Mouse (Mus musculus) hindbrain, embryonic 14.5 days (tissue): Measurements from ENCODE around the gene Polr2m. TPM values are rescaled to one million over a fixed set of nuclear protein-coding genes. Genes with fewer than 3 reads are reported as not detected.

Experiments used
- ATAC-seq: fragments of 200-750 bp; cut with Nextera tagmentation; 2 replicates; pipeline ENCODE4 v1.8.0; 2017; ENCODE audit warnings: moderate number of reproducible peaks, mild to moderate bottlenecking, moderate TSS enrichment, moderate library complexity; ENCODE audit not compliant: low FRiP score
- DNase-seq: peaks from one replicate; pipeline ENCODE4 v3.0.0-alpha.2; 2015; ENCODE audit warnings: low spot score
- H3K27ac ChIP-seq: fragments of 300-500 bp; sonication (generic); 2 replicates; pipeline ENCODE4 v1.5.1; 2014; ENCODE audit warnings: mild to moderate bottlenecking, moderate library complexity
- H3K27me3 ChIP-seq: fragments of 300-500 bp; sonication (generic); 2 replicates; pipeline ENCODE4 v1.6.1; 2014; ENCODE audit warnings: mild to moderate bottlenecking, low read length, mixed read lengths; ENCODE audit not compliant: control insufficient read depth, insufficient read depth
- H3K36me3 ChIP-seq: fragments of 300-500 bp; sonication (generic); replicated peaks from 2 replicates; pipeline ENCODE4 v1.6.1; 2014; ENCODE audit not compliant: control insufficient read depth, insufficient read depth
- H3K4me1 ChIP-seq: fragments of 300-500 bp; sonication (generic); replicated peaks from 2 replicates; pipeline ENCODE4 v1.6.1; 2014; ENCODE audit warnings: antibody characterized with exemption, low read length, mixed read lengths; ENCODE audit not compliant: control insufficient read depth, insufficient read depth
- H3K4me2 ChIP-seq: fragments of 300-500 bp; sonication (generic); replicated peaks from 2 replicates; pipeline ENCODE4 v1.6.1; 2014; ENCODE audit warnings: mild to moderate bottlenecking, moderate library complexity
- H3K4me3 ChIP-seq: fragments of 300-500 bp; sonication (generic); replicated peaks from 2 replicates; pipeline ENCODE4 v1.5.1; 2014; ENCODE audit warnings: mild to moderate bottlenecking, low read length
- H3K9ac ChIP-seq: fragments of 300-500 bp; sonication (generic); 2 replicates; pipeline ENCODE4 v1.6.1; 2014
- H3K9me3 ChIP-seq: fragments of 300-500 bp; sonication (generic); 2 replicates; pipeline ENCODE4 v1.6.1; 2016; ENCODE audit warnings: low read length; ENCODE audit not compliant: control insufficient read depth
- WGBS: fragments of 180-500 bp; shearing (Covaris S2); extraction: QIAGEN DNeasy Blood & Tissue Kit; methylation state at CpG from one replicate; pipeline ENCODE4 v1.1.7; 2014; 5-methylcytosine and 5-hydroxymethylcytosine counted together
- polyA plus RNA-seq: library from polyadenylated mRNA; unstranded; fragments of >200 nt; fragmentation: Nextera tagmentation; extraction: Ambion mirVana; gene quantifications from 2 replicates; pipeline ENCODE4 v1.2.1, GENCODE M21; 2014

The Polr2m gene
- polyA plus RNA-seq: 279 and 312 TPM in 2 replicates

- Histone ChIP-seq H3K9ac (peak within 1 kb of the TSS; percentile 91), H3K4me2 (peak within 1 kb of the TSS; percentile 72), H3K27me3 (no peaks in the 10 kb centered on the region), H3K4me3 (peak within 1 kb of the TSS; percentile 77), H3K4me1 (peaks cover 11% of the 10 kb centered on the region), H3K9me3 (no peaks in the 10 kb centered on the region), H3K27ac (peak within 1 kb of the TSS; percentile 90), H3K36me3 (peaks cover 31% of the 10 kb centered on the region)
- ATAC-seq (peak; percentile 96), DNase-seq (peak; percentile 98)
- under 1% methylated on average over 70 of the region's 70 CpGs for WGBS
Observed at GRCm38 (mm10) chr9:71485475-71486094, at the start of gene Polr2m. TSS of gene Polr2m (minus strand) at chr9:71485935.

- 96% methylated on average over 2 of the region's 2 CpGs for WGBS
Observed at GRCm38 (mm10) chr9:71535036-71535435, 49.3 kb upstream of the Polr2m start.

DNA sequence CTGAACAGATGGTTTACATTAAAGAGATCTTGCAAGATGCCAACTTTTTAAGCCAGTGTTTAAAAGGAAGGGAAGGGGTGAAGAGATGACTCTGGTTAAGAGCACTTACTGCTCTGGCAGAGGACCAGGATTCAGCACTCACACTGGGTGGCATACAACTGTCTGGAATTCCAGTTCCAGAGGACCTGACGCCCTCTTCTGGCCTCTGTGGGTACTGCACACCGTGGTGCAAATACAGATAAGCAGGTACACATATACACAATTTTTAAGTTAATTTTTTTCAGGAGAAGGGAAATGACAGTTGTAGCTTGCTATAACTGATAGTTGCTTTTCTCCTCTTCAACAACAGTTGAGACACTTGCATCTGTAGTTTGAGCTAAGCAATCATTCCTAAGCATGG, 44.2 kb upstream of the Polr2m start:
- no peak for ATAC-seq
- 71% methylated on average over 2 of the region's 2 CpGs for WGBS
- H3K4me2 ChIP-seq: no peak overlapping the region
- H3K27me3 ChIP-seq: no peaks in the 10 kb centered on the region
- no peak overlapping the region for H3K4me3 ChIP-seq
- H3K4me1 ChIP-seq: no peaks in the 10 kb centered on the region
- no peak overlapping the region for H3K9ac ChIP-seq
- H3K36me3 ChIP-seq: no peaks in the 10 kb centered on the region
- H3K27ac ChIP-seq: no peak overlapping the region
- no peak for DNase-seq
- H3K9me3 ChIP-seq: no peaks in the 10 kb centered on the region

More at GRCm38 (mm10) chr9:71535036-71535435, 49.3 kb upstream of the Polr2m start:
- ATAC-seq (no peak), DNase-seq (no peak)
- Histone ChIP-seq H3K9me3 (no peaks in the 10 kb centered on the region), H3K27ac (no peak overlapping the region), H3K9ac (no peak overlapping the region), H3K4me1 (no peaks in the 10 kb centered on the region), H3K36me3 (no peaks in the 10 kb centered on the region), H3K4me3 (no peak overlapping the region), H3K4me2 (no peak overlapping the region), H3K27me3 (no peaks in the 10 kb centered on the region)

DNA sequence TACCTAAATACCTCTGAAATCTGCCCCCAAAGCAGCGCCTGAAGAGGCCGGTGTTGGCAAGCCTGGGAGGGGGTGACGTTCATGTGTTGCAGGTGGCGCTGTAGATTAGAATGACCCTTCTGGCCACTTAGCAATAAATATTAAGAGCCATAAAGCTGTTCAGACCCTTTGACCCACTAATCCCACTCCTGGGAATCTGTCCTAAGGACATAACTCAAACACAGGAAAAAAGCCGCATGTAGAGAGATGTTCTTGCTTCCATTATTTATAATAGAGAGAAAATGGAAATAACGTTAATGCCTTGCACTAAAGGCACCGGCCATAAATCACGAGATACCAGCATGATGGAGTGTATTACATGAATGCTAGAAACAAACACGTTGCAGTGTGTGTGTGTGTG, 41.7 kb upstream of the Polr2m start:
- H3K9ac ChIP-seq: no peak overlapping the region
- WGBS: 70% methylated on average over 9 of the region's 9 CpGs
- no peaks in the 10 kb centered on the region for H3K9me3 ChIP-seq
- H3K4me3 ChIP-seq: no peak overlapping the region
- no peak overlapping the region for H3K27ac ChIP-seq
- H3K4me1 ChIP-seq: no peaks in the 10 kb centered on the region
- no peak overlapping the region for H3K4me2 ChIP-seq
- no peak for ATAC-seq
- no peaks in the 10 kb centered on the region for H3K36me3 ChIP-seq
- no peak for DNase-seq
- H3K27me3 ChIP-seq: no peaks in the 10 kb centered on the region

GRCm38 (mm10) chr9:71523901-71524300, 38.2 kb upstream of the Polr2m start:
- no peaks in the 10 kb centered on the region for H3K9me3 ChIP-seq
- no peaks in the 10 kb centered on the region for H3K4me1 ChIP-seq
- WGBS: 86% methylated on average over 4 of the region's 4 CpGs
- no peak overlapping the region for H3K4me3 ChIP-seq
- DNase-seq (no peak), ATAC-seq (no peak)
- no peak overlapping the region for H3K27ac ChIP-seq
- H3K9ac ChIP-seq: no peak overlapping the region
- H3K27me3 ChIP-seq: no peaks in the 10 kb centered on the region
- H3K4me2 ChIP-seq: no peak overlapping the region
- H3K36me3 ChIP-seq: no peaks in the 10 kb centered on the region

- no peaks in the 10 kb centered on the region for H3K4me1 ChIP-seq
- H3K9me3 ChIP-seq: no peaks in the 10 kb centered on the region
- H3K36me3 ChIP-seq: no peaks in the 10 kb centered on the region
- no peak overlapping the region for H3K27ac ChIP-seq
- ATAC-seq (no peak), DNase-seq (no peak)
- no peaks in the 10 kb centered on the region for H3K27me3 ChIP-seq
- no peak overlapping the region for H3K4me2 ChIP-seq
- no peak overlapping the region for H3K4me3 ChIP-seq
- 77% methylated on average over 3 of the region's 3 CpGs for WGBS
- H3K9ac ChIP-seq: no peak overlapping the region
Observed at GRCm38 (mm10) chr9:71519836-71520235, 34.1 kb upstream of the Polr2m start.

GRCm38 (mm10) chr9:71517487-71517886, 31.8 kb upstream of the Polr2m start:
- WGBS: 90% methylated on average over 4 of the region's 4 CpGs
- DNase-seq: no peak
- Histone ChIP-seq H3K27ac (no peak overlapping the region), H3K27me3 (no peaks in the 10 kb centered on the region), H3K9ac (no peak overlapping the region), H3K4me3 (no peak overlapping the region), H3K9me3 (no peaks in the 10 kb centered on the region), H3K4me1 (no peaks in the 10 kb centered on the region), H3K4me2 (no peak overlapping the region), H3K36me3 (no peaks in the 10 kb centered on the region)
- ATAC-seq: no peak

DNA sequence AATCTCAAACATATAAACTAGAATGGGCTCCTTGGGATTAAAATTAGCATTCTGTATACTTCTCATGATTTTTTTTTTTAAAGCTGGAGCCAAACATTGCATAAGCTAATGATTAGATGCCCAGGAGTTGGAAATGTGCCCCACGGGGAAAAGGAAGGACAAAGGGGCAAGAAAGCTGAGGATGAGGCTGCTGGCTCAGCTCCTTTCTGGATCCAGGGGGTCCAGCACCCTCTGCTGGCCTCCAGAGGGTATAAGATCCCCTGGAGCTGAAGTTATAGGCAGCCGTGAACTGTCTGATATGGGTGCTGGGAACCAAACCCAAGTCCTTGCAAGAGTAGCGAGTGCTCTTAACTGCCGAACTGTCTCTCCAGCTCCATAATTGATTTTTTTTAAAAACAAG, 30.1 kb upstream of the Polr2m start:
- ATAC-seq (no peak), DNase-seq (no peak)
- Histone ChIP-seq H3K4me1 (no peaks in the 10 kb centered on the region), H3K4me2 (no peak overlapping the region), H3K27me3 (no peaks in the 10 kb centered on the region), H3K4me3 (no peak overlapping the region), H3K9me3 (no peaks in the 10 kb centered on the region), H3K27ac (no peak overlapping the region), H3K36me3 (no peaks in the 10 kb centered on the region), H3K9ac (no peak overlapping the region)
- 91% methylated on average over 4 of the region's 4 CpGs for WGBS

GRCm38 (mm10) chr9:71513566-71513965, 27.8 kb upstream of the Polr2m start:
- Histone ChIP-seq H3K9ac (no peak overlapping the region), H3K4me1 (no peaks in the 10 kb centered on the region), H3K36me3 (no peaks in the 10 kb centered on the region), H3K9me3 (no peaks in the 10 kb centered on the region), H3K4me2 (no peak overlapping the region), H3K27ac (no peak overlapping the region), H3K4me3 (no peak overlapping the region), H3K27me3 (no peaks in the 10 kb centered on the region)
- ATAC-seq (no peak), DNase-seq (no peak)
- 89% methylated on average over 4 of the region's 4 CpGs for WGBS

- ATAC-seq: no peak
- WGBS: 83% methylated on average over 10 of the region's 10 CpGs
Observed at GRCm38 (mm10) chr9:71512899-71513298, 27.2 kb upstream of the Polr2m start.

More at GRCm38 (mm10) chr9:71512899-71513298, 27.2 kb upstream of the Polr2m start:
- Histone ChIP-seq H3K36me3 (no peaks in the 10 kb centered on the region), H3K9ac (no peak overlapping the region), H3K9me3 (no peaks in the 10 kb centered on the region), H3K4me1 (no peaks in the 10 kb centered on the region), H3K4me3 (no peak overlapping the region), H3K4me2 (no peak overlapping the region), H3K27me3 (no peaks in the 10 kb centered on the region), H3K27ac (no peak overlapping the region)
- no peak for DNase-seq
